Mouse (Mus musculus) liver, embryonic 15.5 days (tissue): ENCODE measurements around the gene Galntl5. TPM values are rescaled to one million over a fixed set of nuclear protein-coding genes. Genes with fewer than 3 reads are reported as not detected.
"Not testable (repeated sequence)": the region's sequence is repeated elsewhere in the genome, so short reads cannot be mapped to it uniquely, and the experiment has no call there.

ENCODE experiments used
- ATAC-seq: fragments of 200-750 bp; cut with Nextera tagmentation; 2 replicates; pipeline ENCODE4 v1.8.0; 2017; ENCODE audit warnings: moderate number of reproducible peaks, mild to moderate bottlenecking, moderate library complexity; ENCODE audit not compliant: insufficient read depth
- H3K27ac ChIP-seq: fragments of 300-500 bp; sonication (generic); replicated peaks from 2 replicates; pipeline ENCODE4 v1.5.1; 2015; ENCODE audit warnings: mild to moderate bottlenecking, inconsistent platforms
- H3K27me3 ChIP-seq: fragments of 300-500 bp; sonication (generic); 2 replicates; pipeline ENCODE4 v1.6.1; 2015; ENCODE audit warnings: mild to moderate bottlenecking, inconsistent platforms
- H3K36me3 ChIP-seq: fragments of 300-500 bp; sonication (generic); replicated peaks from 2 replicates; pipeline ENCODE4 v1.6.1; 2015; ENCODE audit warnings: moderate library complexity, mild to moderate bottlenecking, inconsistent platforms
- H3K4me1 ChIP-seq: fragments of 300-500 bp; sonication (generic); replicated peaks from 2 replicates; pipeline ENCODE4 v1.6.1; 2015; ENCODE audit warnings: inconsistent platforms
- H3K4me2 ChIP-seq: fragments of 300-500 bp; sonication (generic); 2 replicates; pipeline ENCODE4 v1.6.1; 2015; ENCODE audit warnings: moderate library complexity, mild to moderate bottlenecking, inconsistent platforms
- H3K4me3 ChIP-seq: fragments of 300-500 bp; sonication (generic); replicated peaks from 2 replicates; pipeline ENCODE4 v1.5.1; 2015; ENCODE audit warnings: mild to moderate bottlenecking, inconsistent platforms
- H3K9ac ChIP-seq: fragments of 300-500 bp; sonication (generic); 2 replicates; pipeline ENCODE4 v1.6.1; 2015; ENCODE audit warnings: moderate library complexity, mild to moderate bottlenecking, inconsistent platforms
- H3K9me3 ChIP-seq: fragments of 300-500 bp; sonication (generic); replicated peaks from 2 replicates; pipeline ENCODE4 v1.6.1; 2016; ENCODE audit warnings: inconsistent platforms
- WGBS: fragments of 180-500 bp; shearing (Covaris S2); methylation state at CpG from one replicate; pipeline ENCODE4 v1.1.7; 2015; ENCODE audit warnings: mixed read lengths; ENCODE audit not compliant: insufficient replicate concordance; 5-methylcytosine and 5-hydroxymethylcytosine counted together
- polyA plus RNA-seq: library from polyadenylated mRNA; unstranded; fragments of >200 nt; fragmentation: Nextera tagmentation; extraction: Ambion mirVana; gene quantifications from 2 replicates; pipeline ENCODE4 v1.2.1, GENCODE M21; 2015

The Galntl5 gene
- polyA plus RNA-seq, 1 experiment from 2014 or later: not detected

- no peaks in the 10 kb centered on the region for H3K9me3 ChIP-seq
- no peak overlapping the region for H3K9ac ChIP-seq
- WGBS: 53% methylated on average over 4 of the region's 4 CpGs
- H3K36me3 ChIP-seq: no peaks in the 10 kb centered on the region
- no peak overlapping the region for H3K4me3 ChIP-seq
- ATAC-seq: no peak
- H3K4me1 ChIP-seq: no peaks in the 10 kb centered on the region
- no peak overlapping the region for H3K27ac ChIP-seq
- no peaks in the 10 kb centered on the region for H3K27me3 ChIP-seq
- no peak overlapping the region for H3K4me2 ChIP-seq
Measured at GRCm38 (mm10) chr5:25165102-25165788, 16.0 kb upstream of the Galntl5 start.

- no peak overlapping the region for H3K9ac ChIP-seq
- no peak overlapping the region for H3K4me3 ChIP-seq
- H3K4me2 ChIP-seq: no peak overlapping the region
- H3K4me1 ChIP-seq: no peaks in the 10 kb centered on the region
- no peaks in the 10 kb centered on the region for H3K27me3 ChIP-seq
- no peak for ATAC-seq
- no peaks in the 10 kb centered on the region for H3K9me3 ChIP-seq
- 68% methylated on average over 3 of the region's 3 CpGs for WGBS
- H3K36me3 ChIP-seq: no peaks in the 10 kb centered on the region
- H3K27ac ChIP-seq: no peak overlapping the region
Measured at GRCm38 (mm10) chr5:25165789-25166135, 15.5 kb upstream of the Galntl5 start.

GRCm38 (mm10) chr5:25166665-25167064 lies 14.6 kb upstream of the Galntl5 start:
- Histone ChIP-seq H3K4me1 (no peaks in the 10 kb centered on the region), H3K4me3 (no peak overlapping the region), H3K9ac (no peak overlapping the region), H3K4me2 (no peak overlapping the region), H3K27me3 (no peaks in the 10 kb centered on the region), H3K27ac (no peak overlapping the region), H3K9me3 (no peaks in the 10 kb centered on the region), H3K36me3 (no peaks in the 10 kb centered on the region)
- WGBS: 29% methylated on average over 4 of the region's 4 CpGs
- no peak for ATAC-seq

GRCm38 (mm10) chr5:25177937-25178336 lies 3.3 kb upstream of the Galntl5 start:
- H3K36me3 ChIP-seq, H3K4me3 ChIP-seq, H3K27ac ChIP-seq, H3K4me2 ChIP-seq, H3K27me3 ChIP-seq, ATAC-seq, H3K9ac ChIP-seq, H3K4me1 ChIP-seq, H3K9me3 ChIP-seq: not testable (repeated sequence)
- WGBS: 68% methylated on average over 5 of the region's 5 CpGs

GRCm38 (mm10) chr5:25178543-25178942 lies 2.7 kb upstream of the Galntl5 start:
- H3K36me3 ChIP-seq, H3K27me3 ChIP-seq, H3K9ac ChIP-seq, H3K9me3 ChIP-seq, H3K4me2 ChIP-seq, H3K27ac ChIP-seq, H3K4me3 ChIP-seq, ATAC-seq, H3K4me1 ChIP-seq: not testable (repeated sequence)
- WGBS: 87% methylated on average over 4 of the region's 4 CpGs

GRCm38 (mm10) chr5:25179284-25179683 lies 2.0 kb upstream of the Galntl5 start:
- WGBS: 82% methylated on average over 4 of the region's 4 CpGs
- no peak overlapping the region for H3K4me3 ChIP-seq
- no peaks in the 10 kb centered on the region for H3K4me1 ChIP-seq
- no peaks in the 10 kb centered on the region for H3K36me3 ChIP-seq
- no peaks in the 10 kb centered on the region for H3K27me3 ChIP-seq
- no peak overlapping the region for H3K27ac ChIP-seq
- no peak overlapping the region for H3K9ac ChIP-seq
- no peak for ATAC-seq
- H3K9me3 ChIP-seq: no peaks in the 10 kb centered on the region
- H3K4me2 ChIP-seq: no peak overlapping the region

GRCm38 (mm10) chr5:25179936-25180488 lies 1.2 kb upstream of the Galntl5 start:
- Histone ChIP-seq H3K36me3 (no peaks in the 10 kb centered on the region), H3K9me3 (no peaks in the 10 kb centered on the region), H3K4me3 (no peak overlapping the region), H3K9ac (no peak overlapping the region), H3K4me1 (no peaks in the 10 kb centered on the region), H3K27ac (no peak overlapping the region), H3K4me2 (no peak overlapping the region), H3K27me3 (no peaks in the 10 kb centered on the region)
- no peak for ATAC-seq
- 67% methylated on average over 3 of the region's 3 CpGs for WGBS

GRCm38 (mm10) chr5:25183595-25183994 lies 2.3 kb downstream of the Galntl5 start:
- Histone ChIP-seq H3K4me3 (no peak overlapping the region), H3K27ac (no peak overlapping the region), H3K9me3 (no peaks in the 10 kb centered on the region), H3K4me1 (no peaks in the 10 kb centered on the region), H3K27me3 (no peaks in the 10 kb centered on the region), H3K36me3 (no peaks in the 10 kb centered on the region), H3K9ac (no peak overlapping the region), H3K4me2 (no peak overlapping the region)
- no peak for ATAC-seq
- WGBS: 71% methylated on average over 4 of the region's 4 CpGs

- H3K9ac ChIP-seq: no peak overlapping the region
- no peaks in the 10 kb centered on the region for H3K9me3 ChIP-seq
- no peaks in the 10 kb centered on the region for H3K27me3 ChIP-seq
- H3K36me3 ChIP-seq: no peaks in the 10 kb centered on the region
- no peak overlapping the region for H3K4me3 ChIP-seq
- WGBS: 38% methylated on average over 2 of the region's 2 CpGs
- ATAC-seq: no peak
- H3K4me1 ChIP-seq: no peaks in the 10 kb centered on the region
- no peak overlapping the region for H3K4me2 ChIP-seq
- no peak overlapping the region for H3K27ac ChIP-seq
Measured at GRCm38 (mm10) chr5:25184594-25184993, 3.3 kb downstream of the Galntl5 start.

GRCm38 (mm10) chr5:25187727-25188126 lies 6.5 kb downstream of the Galntl5 start:
- ATAC-seq: no peak
- no peaks in the 10 kb centered on the region for H3K36me3 ChIP-seq
- no peak overlapping the region for H3K27ac ChIP-seq
- H3K27me3 ChIP-seq: no peaks in the 10 kb centered on the region
- H3K4me3 ChIP-seq: no peak overlapping the region
- no peaks in the 10 kb centered on the region for H3K9me3 ChIP-seq
- no peaks in the 10 kb centered on the region for H3K4me1 ChIP-seq
- no peak overlapping the region for H3K9ac ChIP-seq
- no peak overlapping the region for H3K4me2 ChIP-seq

GRCm38 (mm10) chr5:25188802-25189201 lies 7.5 kb downstream of the Galntl5 start:
- WGBS: 41% methylated on average over 1 of the region's 1 CpGs

GRCm38 (mm10) chr5:25190521-25190920 lies 9.3 kb downstream of the Galntl5 start:
- Histone ChIP-seq H3K4me2 (no peak overlapping the region), H3K9ac (no peak overlapping the region), H3K4me3 (no peak overlapping the region), H3K36me3 (no peaks in the 10 kb centered on the region), H3K27me3 (no peaks in the 10 kb centered on the region), H3K4me1 (no peaks in the 10 kb centered on the region), H3K27ac (no peak overlapping the region), H3K9me3 (no peaks in the 10 kb centered on the region)
- 64% methylated on average over 2 of the region's 2 CpGs for WGBS
- ATAC-seq: no peak

More at GRCm38 (mm10) chr5:25188802-25189201, 7.5 kb downstream of the Galntl5 start:
- no peak overlapping the region for H3K9ac ChIP-seq
- H3K27me3 ChIP-seq: no peaks in the 10 kb centered on the region
- H3K36me3 ChIP-seq: no peaks in the 10 kb centered on the region
- H3K9me3 ChIP-seq: no peaks in the 10 kb centered on the region
- no peaks in the 10 kb centered on the region for H3K4me1 ChIP-seq
- H3K4me3 ChIP-seq: no peak overlapping the region
- no peak overlapping the region for H3K27ac ChIP-seq
- no peak for ATAC-seq
- no peak overlapping the region for H3K4me2 ChIP-seq
